13 mouse cellular contexts compared by ENCODE assay signal in genomic region chr2:28909818-28910710, GRCm38 (mm10). TPM values are rescaled to one million over a fixed set of nuclear protein-coding genes. Genes with fewer than 3 reads are reported as not detected.
DNase-seq lines count a peak whose midpoint lies in the region; ATAC-seq and TF ChIP-seq lines count a peak whose summit lies in the region.
"Had no signal": no experiment of that assay in that cellular context is flagged by ENCODE, and none has a peak within 500 bp of the region (broad histone marks: within the 10 kb centered on the region; RNA-seq: fewer than 3 reads in every experiment).

No protein-coding gene starts in this region.

- H3K27me3 ChIP-seq in heart, embryonic 13.5 days (replicated peaks), result peaks cover 95% of the 10 kb centered on the region
- H3K27me3 ChIP-seq in E14TG2a.4 (ENCODE audit: insufficient read depth, low read length), result peaks cover 72% of the 10 kb centered on the region
- H3K27me3 ChIP-seq in hindbrain, embryonic 10.5 days (ENCODE audit: insufficient read depth, poor library complexity, severe bottlenecking), result peaks cover 100% of the 10 kb centered on the region
- H3K27me3 ChIP-seq in midbrain, embryonic 12.5 days, result peaks cover 99% of the 10 kb centered on the region

- no peak overlapping the region for H3K27ac ChIP-seq in heart, embryonic 13.5 days (replicated peaks)
- H3K27ac ChIP-seq in hindbrain, embryonic 10.5 days, result peak overlapping the region; percentile 76
- H3K27ac ChIP-seq in midbrain, embryonic 12.5 days (replicated peaks), result peak overlapping the region; percentile 84
- H3K27ac ChIP-seq: left cerebral cortex, adult 2 months had no signal

- H3K4me1 ChIP-seq in heart, embryonic 13.5 days, result peaks cover 24% of the 10 kb centered on the region
- peaks cover 57% of the 10 kb centered on the region for H3K4me1 ChIP-seq in E14TG2a.4 (replicated peaks; ENCODE audit: low read depth, low read length)
- peaks cover 56% of the 10 kb centered on the region for H3K4me1 ChIP-seq in hindbrain, embryonic 10.5 days (replicated peaks)
- H3K4me1 ChIP-seq in midbrain, embryonic 12.5 days, result peaks cover 56% of the 10 kb centered on the region

- TF ChIP-seq CTCF in E14TG2a.4 (conservative IDR thresholded peaks at IDR 0.05; ENCODE audit: low read length), result no peak

- H3K9me3 ChIP-seq in heart, embryonic 13.5 days, result no peaks in the 10 kb centered on the region
- H3K9me3 ChIP-seq in E14TG2a.4 (ENCODE audit: low read length), result 0 out of 2 replicates have a peak, but pooled peaks cover 2% of the 10 kb centered on the region
- H3K9me3 ChIP-seq in hindbrain, embryonic 10.5 days, result no peaks in the 10 kb centered on the region
- H3K9me3 ChIP-seq in midbrain, embryonic 12.5 days, result no peaks in the 10 kb centered on the region

- no peak overlapping the region for H3K4me2 ChIP-seq in heart, embryonic 13.5 days
- H3K4me2 ChIP-seq in midbrain, embryonic 12.5 days (replicated peaks), result peak overlapping the region; percentile 54

- peak overlapping the region; percentile 44 for H3K4me3 ChIP-seq in heart, embryonic 13.5 days
- H3K4me3 ChIP-seq in E14TG2a.4 (replicated peaks; ENCODE audit: low read length), result peak overlapping the region; percentile 68
- peak overlapping the region; percentile 43 for H3K4me3 ChIP-seq in hindbrain, embryonic 10.5 days
- H3K4me3 ChIP-seq in midbrain, embryonic 12.5 days, result peak overlapping the region; percentile 42
- H3K4me3 ChIP-seq: left cerebral cortex, adult 2 months had no signal

- no peak for ATAC-seq in heart, embryonic 13.5 days (ENCODE audit: extremely low read depth, insufficient number of reproducible peaks, low FRiP score, low TSS enrichment)
- ATAC-seq in midbrain, embryonic 12.5 days (ENCODE audit: low FRiP score, low read depth), result no peak

- no peak overlapping the region for H3K9ac ChIP-seq in heart, embryonic 13.5 days
- peak overlapping the region; percentile 51; the same call in 1 of the 2 replicates for H3K9ac ChIP-seq in midbrain, embryonic 12.5 days (replicated peaks)

- DNase-seq in heart, adult 8-10 months (ENCODE audit: low spot score), result no peak
- DNase-seq in hindbrain, embryonic 10.5 days (ENCODE audit: low spot score), result peak; percentile 29
- no peak for DNase-seq in adrenal gland, adult (ENCODE audit: inconsistent age in 2 of 2, low spot score in 1 of 2)
- no peak for DNase-seq in layer of hippocampus, adult 18-20 months (ENCODE audit: low spot score in 2 of 2)
- DNase-seq in natural killer cell, adult 2 months (ENCODE audit: low spot score in 2 of 2), result no peak
- DNase-seq: cerebellum, adult 9-10 months; lung, adult 2 months had no signal

- 7% methylated on average over 25 of the region's 25 CpGs for WGBS in heart, embryonic 13.5 days
- 5% methylated on average over 25 of the region's 25 CpGs for WGBS in hindbrain, embryonic 10.5 days
- WGBS in midbrain, embryonic 12.5 days, result 6% methylated on average over 25 of the region's 25 CpGs

- H3K36me3 ChIP-seq in heart, embryonic 13.5 days, result peaks cover 14% of the 10 kb centered on the region
- H3K36me3 ChIP-seq in E14TG2a.4 (ENCODE audit: insufficient read depth, low read length), result peaks cover 18% of the 10 kb centered on the region
- peaks cover 9% of the 10 kb centered on the region; the same call in 1 of the 2 replicates for H3K36me3 ChIP-seq in hindbrain, embryonic 10.5 days
- 0 out of 2 replicates have a peak, but pooled peaks cover 6% of the 10 kb centered on the region for H3K36me3 ChIP-seq in midbrain, embryonic 12.5 days

RNA-seq across cellular contexts. Expression of gene Barhl1, which starts 6.4 kb away (rescaled TPM):
- not detected in 2 replicates for polyA plus RNA-seq in heart, embryonic 13.5 days (2015; fragmentation: Nextera tagmentation; extraction: Ambion mirVana)
- total RNA-seq in heart, adult 8-10 months (2022), result not detected
- polyA plus RNA-seq in hindbrain, embryonic 10.5 days (2016; fragmentation: Nextera tagmentation; extraction: Ambion mirVana), result 10.8 and 18.4 TPM in 2 replicates
- 32.5 and 47.4 TPM in 2 replicates for polyA plus RNA-seq in midbrain, embryonic 12.5 days (2016; fragmentation: Nextera tagmentation; extraction: Ambion mirVana)
- not detected for total RNA-seq in layer of hippocampus, adult 18-20 months (2021)
- total RNA-seq: left cerebral cortex, adult 2 months had no signal
- polyA plus RNA-seq: heart, embryonic 14.5 days; thymus, postnatal 0 days had no signal

Comparison
In these comparisons a context has a peak if more than half of its experiments do, and no peak if none do; other contexts are left out.
1. RNA of gene Barhl1, which starts 6.4 kb away (polyA plus RNA-seq): 32.5 to 47.4 TPM in midbrain, embryonic 12.5 days and 10.8 to 18.4 TPM in hindbrain, embryonic 10.5 days; not detected in heart, embryonic 13.5 days; every median in the first group is over 10 times any median in the second.
2. Peak in every context shown above with its lines, with median percentiles within 50 percentile points of each other: H3K4me3 ChIP-seq.